Mouse (Mus musculus): ENCODE data around the gene Arfrp1. TPM values are rescaled to one million over a fixed set of nuclear protein-coding genes. Genes with fewer than 3 reads are reported as not detected.

Arfrp1 gene
- polyA plus RNA-seq, 1 experiment from 2014 or later, result 51.5 TPM

GRCm38 (mm10) chr2:181363946-181364345, 1.3 kb downstream of the Arfrp1 start:
- Histone ChIP-seq H3K36me3 (ENCODE audit: control insufficient read depth, insufficient read depth, low read length) (peaks cover 41% of the 10 kb centered on the region), H3K4me3 (ENCODE audit: low read length) (peak overlapping the region; percentile 68), H3K9me3 (ENCODE audit: control insufficient read depth, low read length) (no peaks in the 10 kb centered on the region), H3K27ac (ENCODE audit: low read depth, low read length) (no peak overlapping the region), H3K4me1 (ENCODE audit: control insufficient read depth, insufficient read depth, low read length) (peaks cover 23% of the 10 kb centered on the region), H3K27me3 (ENCODE audit: control insufficient read depth, insufficient read depth, low read length) (no peaks in the 10 kb centered on the region), H3K4me2 (replicated peaks; ENCODE audit: low read depth, low read length) (peak overlapping the region; percentile 82), H3K9ac (ENCODE audit: low read depth, low read length) (peak overlapping the region; percentile 80; the same call in 1 of the 2 replicates)
- no peak for ATAC-seq (ENCODE audit: low FRiP score, low TSS enrichment)
- 71% methylated on average over 3 of the region's 3 CpGs for WGBS

- ATAC-seq (ENCODE audit: low FRiP score, low TSS enrichment), result no peak
- H3K4me3 ChIP-seq (ENCODE audit: low read length), result no peak overlapping the region
- H3K4me1 ChIP-seq (ENCODE audit: control insufficient read depth, insufficient read depth, low read length), result no peaks in the 10 kb centered on the region
- no peaks in the 10 kb centered on the region for H3K27me3 ChIP-seq (ENCODE audit: control insufficient read depth, insufficient read depth, low read length)
- peaks cover 96% of the 10 kb centered on the region for H3K36me3 ChIP-seq (ENCODE audit: control insufficient read depth, insufficient read depth, low read length)
- H3K9me3 ChIP-seq (ENCODE audit: control insufficient read depth, low read length), result no peaks in the 10 kb centered on the region
- H3K27ac ChIP-seq (ENCODE audit: low read depth, low read length), result no peak overlapping the region
- H3K9ac ChIP-seq (ENCODE audit: low read depth, low read length), result no peak overlapping the region
- H3K4me2 ChIP-seq (replicated peaks; ENCODE audit: low read depth, low read length), result no peak overlapping the region
- 80% methylated on average over 3 of the region's 3 CpGs for WGBS
Measured at GRCm38 (mm10) chr2:181356780-181357179, 8.4 kb downstream of the Arfrp1 start.

- Histone ChIP-seq H3K36me3 (ENCODE audit: control insufficient read depth, insufficient read depth, low read length) (peaks cover 60% of the 10 kb centered on the region), H3K9ac (ENCODE audit: low read depth, low read length) (no peak overlapping the region), H3K9me3 (ENCODE audit: control insufficient read depth, low read length) (no peaks in the 10 kb centered on the region), H3K27me3 (ENCODE audit: control insufficient read depth, insufficient read depth, low read length) (no peaks in the 10 kb centered on the region), H3K4me1 (ENCODE audit: control insufficient read depth, insufficient read depth, low read length) (no peaks in the 10 kb centered on the region), H3K27ac (ENCODE audit: low read depth, low read length) (no peak overlapping the region), H3K4me3 (ENCODE audit: low read length) (no peak overlapping the region), H3K4me2 (replicated peaks; ENCODE audit: low read depth, low read length) (no peak overlapping the region)
- ATAC-seq (ENCODE audit: low FRiP score, low TSS enrichment), result no peak
- 96% methylated on average over 6 of the region's 6 CpGs for WGBS
Measured at GRCm38 (mm10) chr2:181342766-181343165, 22.4 kb downstream of the Arfrp1 start.

- Histone ChIP-seq H3K4me1 (ENCODE audit: control insufficient read depth, insufficient read depth, low read length) (no peaks in the 10 kb centered on the region), H3K36me3 (ENCODE audit: control insufficient read depth, insufficient read depth, low read length) (peaks cover 70% of the 10 kb centered on the region), H3K9ac (ENCODE audit: low read depth, low read length) (no peak overlapping the region), H3K9me3 (ENCODE audit: control insufficient read depth, low read length) (no peaks in the 10 kb centered on the region), H3K27me3 (ENCODE audit: control insufficient read depth, insufficient read depth, low read length) (no peaks in the 10 kb centered on the region), H3K27ac (ENCODE audit: low read depth, low read length) (no peak overlapping the region), H3K4me2 (replicated peaks; ENCODE audit: low read depth, low read length) (no peak overlapping the region), H3K4me3 (ENCODE audit: low read length) (no peak overlapping the region)
- ATAC-seq (ENCODE audit: low FRiP score, low TSS enrichment), result 0 out of 2 replicates have a peak, but pooled peaks have one; percentile 20
- 43% methylated on average over 4 of the region's 4 CpGs for WGBS
Measured at GRCm38 (mm10) chr2:181340426-181340825, 24.8 kb downstream of the Arfrp1 start.

GRCm38 (mm10) chr2:181334023-181334422, 31.2 kb downstream of the Arfrp1 start:
- Histone ChIP-seq H3K27me3 (ENCODE audit: control insufficient read depth, insufficient read depth, low read length) (no peaks in the 10 kb centered on the region), H3K27ac (ENCODE audit: low read depth, low read length) (no peak overlapping the region), H3K4me3 (ENCODE audit: low read length) (no peak overlapping the region), H3K36me3 (ENCODE audit: control insufficient read depth, insufficient read depth, low read length) (peaks cover 79% of the 10 kb centered on the region), H3K4me1 (ENCODE audit: control insufficient read depth, insufficient read depth, low read length) (no peaks in the 10 kb centered on the region), H3K9me3 (ENCODE audit: control insufficient read depth, low read length) (no peaks in the 10 kb centered on the region), H3K4me2 (replicated peaks; ENCODE audit: low read depth, low read length) (no peak overlapping the region), H3K9ac (ENCODE audit: low read depth, low read length) (no peak overlapping the region)
- 66% methylated on average over 3 of the region's 3 CpGs for WGBS
- ATAC-seq (ENCODE audit: low FRiP score, low TSS enrichment), result peak; percentile 52; the same call in 1 of the 2 replicates

GRCm38 (mm10) chr2:181332542-181332941, 32.7 kb downstream of the Arfrp1 start:
- peaks cover 77% of the 10 kb centered on the region for H3K36me3 ChIP-seq (ENCODE audit: control insufficient read depth, insufficient read depth, low read length)
- no peak overlapping the region for H3K4me2 ChIP-seq (replicated peaks; ENCODE audit: low read depth, low read length)
- ATAC-seq (ENCODE audit: low FRiP score, low TSS enrichment), result no peak

GRCm38 (mm10) chr2:181326098-181326497, 39.1 kb downstream of the Arfrp1 start:
- H3K9me3 ChIP-seq (ENCODE audit: control insufficient read depth, low read length), result no peaks in the 10 kb centered on the region
- H3K36me3 ChIP-seq (ENCODE audit: control insufficient read depth, insufficient read depth, low read length), result peaks cover 72% of the 10 kb centered on the region
- WGBS, result 94% methylated on average over 2 of the region's 2 CpGs
- no peak overlapping the region for H3K4me2 ChIP-seq (replicated peaks; ENCODE audit: low read depth, low read length)
- no peak overlapping the region for H3K9ac ChIP-seq (ENCODE audit: low read depth, low read length)
- ATAC-seq (ENCODE audit: low FRiP score, low TSS enrichment), result no peak
- H3K27me3 ChIP-seq (ENCODE audit: control insufficient read depth, insufficient read depth, low read length), result no peaks in the 10 kb centered on the region
- H3K27ac ChIP-seq (ENCODE audit: low read depth, low read length), result no peak overlapping the region
- no peaks in the 10 kb centered on the region for H3K4me1 ChIP-seq (ENCODE audit: control insufficient read depth, insufficient read depth, low read length)
- H3K4me3 ChIP-seq (ENCODE audit: low read length), result no peak overlapping the region

More at GRCm38 (mm10) chr2:181332542-181332941, 32.7 kb downstream of the Arfrp1 start:
- Histone ChIP-seq H3K9ac (ENCODE audit: low read depth, low read length) (no peak overlapping the region), H3K4me1 (ENCODE audit: control insufficient read depth, insufficient read depth, low read length) (no peaks in the 10 kb centered on the region), H3K4me3 (ENCODE audit: low read length) (no peak overlapping the region), H3K27me3 (ENCODE audit: control insufficient read depth, insufficient read depth, low read length) (no peaks in the 10 kb centered on the region), H3K27ac (ENCODE audit: low read depth, low read length) (no peak overlapping the region), H3K9me3 (ENCODE audit: control insufficient read depth, low read length) (no peaks in the 10 kb centered on the region)

GRCm38 (mm10) chr2:181322136-181322535, 43.1 kb downstream of the Arfrp1 start:
- Histone ChIP-seq H3K27ac (ENCODE audit: low read depth, low read length) (no peak overlapping the region), H3K4me1 (ENCODE audit: control insufficient read depth, insufficient read depth, low read length) (peaks cover 7% of the 10 kb centered on the region; the same call in 1 of the 2 replicates), H3K4me2 (replicated peaks; ENCODE audit: low read depth, low read length) (no peak overlapping the region), H3K9me3 (ENCODE audit: control insufficient read depth, low read length) (no peaks in the 10 kb centered on the region), H3K36me3 (ENCODE audit: control insufficient read depth, insufficient read depth, low read length) (peaks cover 38% of the 10 kb centered on the region), H3K9ac (ENCODE audit: low read depth, low read length) (no peak overlapping the region), H3K4me3 (ENCODE audit: low read length) (no peak overlapping the region), H3K27me3 (ENCODE audit: control insufficient read depth, insufficient read depth, low read length) (no peaks in the 10 kb centered on the region)
- WGBS, result 72% methylated on average over 5 of the region's 5 CpGs
- no peak for ATAC-seq (ENCODE audit: low FRiP score, low TSS enrichment)

- ATAC-seq (ENCODE audit: low FRiP score, low TSS enrichment), result peak; percentile 16
- WGBS, result 10% methylated on average over 7 of the region's 7 CpGs
- no peak overlapping the region for H3K27ac ChIP-seq (ENCODE audit: low read depth, low read length)
- peaks cover 7% of the 10 kb centered on the region; the same call in 1 of the 2 replicates for H3K4me1 ChIP-seq (ENCODE audit: control insufficient read depth, insufficient read depth, low read length)
- H3K36me3 ChIP-seq (ENCODE audit: control insufficient read depth, insufficient read depth, low read length), result peaks cover 28% of the 10 kb centered on the region
- peak overlapping the region; percentile 65 for H3K9ac ChIP-seq (ENCODE audit: low read depth, low read length)
- peak overlapping the region; percentile 83 for H3K4me2 ChIP-seq (replicated peaks; ENCODE audit: low read depth, low read length)
- H3K4me3 ChIP-seq (ENCODE audit: low read length), result peak overlapping the region; percentile 72
- H3K9me3 ChIP-seq (ENCODE audit: control insufficient read depth, low read length), result no peaks in the 10 kb centered on the region
- H3K27me3 ChIP-seq (ENCODE audit: control insufficient read depth, insufficient read depth, low read length), result peaks cover 3% of the 10 kb centered on the region; the same call in 1 of the 2 replicates
Measured at GRCm38 (mm10) chr2:181320103-181320499, 45.1 kb downstream of the Arfrp1 start.

Data from kidney, embryonic 14.5 days (tissue).